Mouse (Mus musculus) liver, embryonic 16.5 days (tissue): ENCODE measurements around the gene Cnot8. TPM values are rescaled to one million over a fixed set of nuclear protein-coding genes. Genes with fewer than 3 reads are reported as not detected.

ENCODE experiments used
- ATAC-seq: fragments of 200-750 bp; cut with Nextera tagmentation; 2 replicates; pipeline ENCODE4 v1.8.0; 2017; ENCODE audit warnings: low read depth, mild to moderate bottlenecking, moderate number of reproducible peaks, moderate library complexity
- H3K27ac ChIP-seq: fragments of 300-500 bp; sonication (generic); 2 replicates; pipeline ENCODE4 v1.5.1; 2014; ENCODE audit warnings: mild to moderate bottlenecking, low read length
- H3K27me3 ChIP-seq: fragments of 300-500 bp; sonication (generic); 2 replicates; pipeline ENCODE4 v1.6.1; 2014; ENCODE audit warnings: low read depth, low read length, mixed read lengths; ENCODE audit not compliant: control insufficient read depth, insufficient read depth
- H3K36me3 ChIP-seq: fragments of 300-500 bp; sonication (generic); 2 replicates; pipeline ENCODE4 v1.6.1; 2014; ENCODE audit warnings: mild to moderate bottlenecking; ENCODE audit not compliant: control insufficient read depth, insufficient read depth
- H3K4me1 ChIP-seq: fragments of 300-500 bp; sonication (generic); 2 replicates; pipeline ENCODE4 v1.6.1; 2014; ENCODE audit warnings: low read depth, low read length, mixed read lengths; ENCODE audit not compliant: control insufficient read depth
- H3K4me2 ChIP-seq: fragments of 300-500 bp; sonication (generic); 2 replicates; pipeline ENCODE4 v1.6.1; 2014; ENCODE audit warnings: low read depth, low read length, mixed read lengths
- H3K4me3 ChIP-seq: fragments of 300-500 bp; sonication (generic); 2 replicates; pipeline ENCODE4 v1.5.1; 2014; ENCODE audit warnings: low read depth, mild to moderate bottlenecking, low read length
- H3K9ac ChIP-seq: fragments of 300-500 bp; sonication (generic); 2 replicates; pipeline ENCODE4 v1.6.1; 2014; ENCODE audit warnings: low read depth, low read length
- H3K9me3 ChIP-seq: fragments of 300-500 bp; sonication (generic); replicated peaks from 2 replicates; pipeline ENCODE4 v1.6.1; 2016; ENCODE audit warnings: low read length; ENCODE audit not compliant: control insufficient read depth
- WGBS: fragments of 180-500 bp; shearing (Covaris S2); extraction: QIAGEN DNeasy Blood & Tissue Kit; methylation state at CpG from one replicate; pipeline ENCODE4 v1.1.7; 2014; ENCODE audit not compliant: insufficient replicate concordance; 5-methylcytosine and 5-hydroxymethylcytosine counted together
- polyA plus RNA-seq: library from polyadenylated mRNA; unstranded; fragments of >200 nt; fragmentation: Nextera tagmentation; extraction: Ambion mirVana; gene quantifications from 2 replicates; pipeline ENCODE4 v1.2.1, GENCODE M21; 2015

The Cnot8 gene
- polyA plus RNA-seq, 1 experiment from 2014 or later: 30.1 TPM

GRCm38 (mm10) chr11:58135296-58135695 lies 31.3 kb downstream of the Cnot8 start:
- ATAC-seq: no peak
- Histone ChIP-seq H3K4me2 (no peak overlapping the region), H3K4me1 (no peaks in the 10 kb centered on the region), H3K27ac (no peak overlapping the region), H3K9ac (no peak overlapping the region), H3K36me3 (peaks cover 25% of the 10 kb centered on the region), H3K9me3 (no peaks in the 10 kb centered on the region), H3K27me3 (no peaks in the 10 kb centered on the region), H3K4me3 (no peak overlapping the region)

GRCm38 (mm10) chr11:58136677-58137076 lies 32.7 kb downstream of the Cnot8 start:
- H3K9me3 ChIP-seq: no peaks in the 10 kb centered on the region
- no peak overlapping the region for H3K4me3 ChIP-seq
- H3K27ac ChIP-seq: no peak overlapping the region
- no peak overlapping the region for H3K4me2 ChIP-seq
- 77% methylated on average over 6 of the region's 6 CpGs for WGBS
- H3K9ac ChIP-seq: no peak overlapping the region
- H3K4me1 ChIP-seq: no peaks in the 10 kb centered on the region
- no peaks in the 10 kb centered on the region for H3K27me3 ChIP-seq
- no peak for ATAC-seq
- H3K36me3 ChIP-seq: peaks cover 32% of the 10 kb centered on the region

- Histone ChIP-seq H3K36me3 (peaks cover 30% of the 10 kb centered on the region), H3K27me3 (no peaks in the 10 kb centered on the region), H3K4me3 (no peak overlapping the region), H3K9me3 (no peaks in the 10 kb centered on the region), H3K4me1 (no peaks in the 10 kb centered on the region), H3K9ac (no peak overlapping the region), H3K4me2 (no peak overlapping the region), H3K27ac (no peak overlapping the region)
- no peak for ATAC-seq
- 67% methylated on average over 11 of the region's 11 CpGs for WGBS
Observed at GRCm38 (mm10) chr11:58138821-58139220, 34.9 kb downstream of the Cnot8 start.

- H3K9me3 ChIP-seq: no peaks in the 10 kb centered on the region
- WGBS: 67% methylated on average over 3 of the region's 3 CpGs
- no peak overlapping the region for H3K4me2 ChIP-seq
- no peak for ATAC-seq
- no peak overlapping the region for H3K9ac ChIP-seq
- H3K4me1 ChIP-seq: no peaks in the 10 kb centered on the region
- H3K27me3 ChIP-seq: no peaks in the 10 kb centered on the region
- H3K36me3 ChIP-seq: peaks cover 24% of the 10 kb centered on the region
- H3K27ac ChIP-seq: no peak overlapping the region
- H3K4me3 ChIP-seq: no peak overlapping the region
Observed at GRCm38 (mm10) chr11:58139466-58139865, 35.5 kb downstream of the Cnot8 start.

GRCm38 (mm10) chr11:58143704-58144426 lies 39.9 kb downstream of the Cnot8 start:
- H3K27ac ChIP-seq: no peak overlapping the region
- no peak overlapping the region for H3K4me3 ChIP-seq
- H3K4me1 ChIP-seq: no peaks in the 10 kb centered on the region
- WGBS: 64% methylated on average over 9 of the region's 9 CpGs
- no peaks in the 10 kb centered on the region for H3K9me3 ChIP-seq
- no peak overlapping the region for H3K9ac ChIP-seq
- no peak overlapping the region for H3K4me2 ChIP-seq
- H3K27me3 ChIP-seq: no peaks in the 10 kb centered on the region
- peaks cover 39% of the 10 kb centered on the region for H3K36me3 ChIP-seq
- ATAC-seq: no peak

GRCm38 (mm10) chr11:58146241-58146640 lies 42.3 kb downstream of the Cnot8 start:
- Histone ChIP-seq H3K4me1 (no peaks in the 10 kb centered on the region), H3K27me3 (no peaks in the 10 kb centered on the region), H3K27ac (no peak overlapping the region), H3K4me3 (no peak overlapping the region), H3K9ac (no peak overlapping the region), H3K9me3 (no peaks in the 10 kb centered on the region), H3K4me2 (no peak overlapping the region), H3K36me3 (peaks cover 40% of the 10 kb centered on the region)
- WGBS: 78% methylated on average over 5 of the region's 5 CpGs
- ATAC-seq: no peak

GRCm38 (mm10) chr11:58155458-58155857 lies 51.5 kb downstream of the Cnot8 start:
- Histone ChIP-seq H3K4me3 (no peak overlapping the region), H3K36me3 (peaks cover 25% of the 10 kb centered on the region), H3K27ac (no peak overlapping the region), H3K4me1 (no peaks in the 10 kb centered on the region; the same call in 1 of the 2 replicates), H3K4me2 (no peak overlapping the region), H3K27me3 (no peaks in the 10 kb centered on the region), H3K9ac (no peak overlapping the region), H3K9me3 (no peaks in the 10 kb centered on the region)
- WGBS: 79% methylated on average over 9 of the region's 9 CpGs
- no peak for ATAC-seq

- H3K36me3 ChIP-seq: peaks cover 23% of the 10 kb centered on the region
Observed at GRCm38 (mm10) chr11:58156871-58157270, 52.9 kb downstream of the Cnot8 start.

GRCm38 (mm10) chr11:58165072-58165471 lies 61.1 kb downstream of the Cnot8 start:
- WGBS: 91% methylated on average over 2 of the region's 2 CpGs
- Histone ChIP-seq H3K4me3 (no peak overlapping the region), H3K27me3 (no peaks in the 10 kb centered on the region), H3K4me2 (no peak overlapping the region), H3K27ac (no peak overlapping the region), H3K36me3 (peaks cover 27% of the 10 kb centered on the region), H3K9ac (no peak overlapping the region), H3K9me3 (no peaks in the 10 kb centered on the region), H3K4me1 (peaks cover 13% of the 10 kb centered on the region)
- no peak for ATAC-seq

More at GRCm38 (mm10) chr11:58156871-58157270, 52.9 kb downstream of the Cnot8 start:
- ATAC-seq: no peak; the same call in 1 of the 2 replicates
- WGBS: 37% methylated on average over 3 of the region's 3 CpGs
- H3K9me3 ChIP-seq: no peaks in the 10 kb centered on the region
- no peaks in the 10 kb centered on the region for H3K27me3 ChIP-seq
- H3K4me3 ChIP-seq: no peak overlapping the region
- H3K27ac ChIP-seq: no peak overlapping the region
- H3K4me2 ChIP-seq: no peak overlapping the region
- no peak overlapping the region for H3K9ac ChIP-seq
- no peaks in the 10 kb centered on the region; the same call in 1 of the 2 replicates for H3K4me1 ChIP-seq
